Mouse (Mus musculus): Measurements from ENCODE around the gene Ptpro. TPM values are rescaled to one million over a fixed set of nuclear protein-coding genes. Genes with fewer than 3 reads are reported as not detected.
A peak's percentile ranks its signal among the peaks of the same experiment; 100 is the strongest.

Gene Ptpro
- polyA plus RNA-seq, 1 experiment from 2014 or later, result 1.8 TPM

GRCm38 (mm10) chr6:137343688-137344441 is 91.7 kb downstream of the Ptpro start:
- Histone ChIP-seq H3K27me3 (no peaks in the 10 kb centered on the region), H3K27ac (no peak overlapping the region), H3K4me2 (replicated peaks) (no peak overlapping the region), H3K9ac (no peak overlapping the region), H3K36me3 (no peaks in the 10 kb centered on the region), H3K4me1 (peaks cover 13% of the 10 kb centered on the region), H3K9me3 (no peaks in the 10 kb centered on the region), H3K4me3 (no peak overlapping the region)
- no peak for ATAC-seq (ENCODE audit: low FRiP score, low read depth)
- WGBS, result 48% methylated on average over 5 of the region's 5 CpGs

- ATAC-seq (ENCODE audit: low FRiP score, low read depth), result no peak
- H3K36me3 ChIP-seq, result no peaks in the 10 kb centered on the region
- no peak overlapping the region for H3K4me2 ChIP-seq (replicated peaks)
- no peak overlapping the region for H3K27ac ChIP-seq
- H3K4me1 ChIP-seq, result peaks cover 16% of the 10 kb centered on the region; the same call in 1 of the 2 replicates
- H3K4me3 ChIP-seq, result no peak overlapping the region
- 87% methylated on average over 7 of the region's 7 CpGs for WGBS
- H3K9ac ChIP-seq, result no peak overlapping the region
- no peaks in the 10 kb centered on the region for H3K9me3 ChIP-seq
- H3K27me3 ChIP-seq, result no peaks in the 10 kb centered on the region
Observed at GRCm38 (mm10) chr6:137360166-137360565, 108.0 kb downstream of the Ptpro start.

- no peaks in the 10 kb centered on the region for H3K27me3 ChIP-seq
- peaks cover 16% of the 10 kb centered on the region; the same call in 1 of the 2 replicates for H3K4me1 ChIP-seq
- no peak overlapping the region for H3K4me2 ChIP-seq (replicated peaks)
- no peak overlapping the region for H3K27ac ChIP-seq
- peak; percentile 66; the same call in 1 of the 2 replicates for ATAC-seq (ENCODE audit: low FRiP score, low read depth)
- no peaks in the 10 kb centered on the region for H3K9me3 ChIP-seq
- 43% methylated on average over 8 of the region's 8 CpGs for WGBS
- no peaks in the 10 kb centered on the region for H3K36me3 ChIP-seq
- H3K4me3 ChIP-seq, result no peak overlapping the region
- H3K9ac ChIP-seq, result no peak overlapping the region
Observed at GRCm38 (mm10) chr6:137362216-137362615, 110.1 kb downstream of the Ptpro start.

GRCm38 (mm10) chr6:137364681-137365080 is 112.6 kb downstream of the Ptpro start:
- 0 out of 2 replicates have a peak, but pooled peaks have one; percentile 38 for ATAC-seq (ENCODE audit: low FRiP score, low read depth)
- no peak overlapping the region for H3K9ac ChIP-seq
- H3K4me1 ChIP-seq, result peaks cover 16% of the 10 kb centered on the region; the same call in 1 of the 2 replicates
- no peaks in the 10 kb centered on the region for H3K9me3 ChIP-seq
- WGBS, result 49% methylated on average over 5 of the region's 5 CpGs
- H3K27me3 ChIP-seq, result no peaks in the 10 kb centered on the region
- H3K27ac ChIP-seq, result no peak overlapping the region
- no peak overlapping the region for H3K4me3 ChIP-seq
- H3K36me3 ChIP-seq, result no peaks in the 10 kb centered on the region
- no peak overlapping the region for H3K4me2 ChIP-seq (replicated peaks)

GRCm38 (mm10) chr6:137365637-137366036 is 113.5 kb downstream of the Ptpro start:
- Histone ChIP-seq H3K27me3 (no peaks in the 10 kb centered on the region), H3K4me1 (peaks cover 16% of the 10 kb centered on the region; the same call in 1 of the 2 replicates), H3K27ac (no peak overlapping the region), H3K4me2 (replicated peaks) (no peak overlapping the region), H3K9me3 (no peaks in the 10 kb centered on the region), H3K4me3 (no peak overlapping the region), H3K9ac (no peak overlapping the region), H3K36me3 (no peaks in the 10 kb centered on the region)
- ATAC-seq (ENCODE audit: low FRiP score, low read depth), result no peak
- WGBS, result 79% methylated on average over 2 of the region's 2 CpGs

GRCm38 (mm10) chr6:137370745-137371144 is 118.6 kb downstream of the Ptpro start:
- H3K27ac ChIP-seq, result no peak overlapping the region
- no peak for ATAC-seq (ENCODE audit: low FRiP score, low read depth)
- 73% methylated on average over 8 of the region's 8 CpGs for WGBS
- no peaks in the 10 kb centered on the region for H3K4me1 ChIP-seq
- no peaks in the 10 kb centered on the region for H3K36me3 ChIP-seq
- no peak overlapping the region for H3K9ac ChIP-seq
- no peaks in the 10 kb centered on the region for H3K9me3 ChIP-seq
- H3K4me2 ChIP-seq (replicated peaks), result no peak overlapping the region
- no peaks in the 10 kb centered on the region for H3K27me3 ChIP-seq
- H3K4me3 ChIP-seq, result no peak overlapping the region

GRCm38 (mm10) chr6:137371455-137371854 is 119.3 kb downstream of the Ptpro start:
- H3K9me3 ChIP-seq, result no peaks in the 10 kb centered on the region
- no peaks in the 10 kb centered on the region for H3K4me1 ChIP-seq
- H3K4me3 ChIP-seq, result no peak overlapping the region
- WGBS, result 66% methylated on average over 6 of the region's 6 CpGs
- no peaks in the 10 kb centered on the region for H3K27me3 ChIP-seq
- no peak overlapping the region for H3K9ac ChIP-seq
- ATAC-seq (ENCODE audit: low FRiP score, low read depth), result no peak
- H3K27ac ChIP-seq, result no peak overlapping the region
- H3K36me3 ChIP-seq, result no peaks in the 10 kb centered on the region
- no peak overlapping the region for H3K4me2 ChIP-seq (replicated peaks)

GRCm38 (mm10) chr6:137373920-137374319 is 121.8 kb downstream of the Ptpro start:
- Histone ChIP-seq H3K9ac (no peak overlapping the region), H3K4me2 (replicated peaks) (no peak overlapping the region), H3K27me3 (no peaks in the 10 kb centered on the region), H3K4me1 (no peaks in the 10 kb centered on the region), H3K9me3 (no peaks in the 10 kb centered on the region), H3K36me3 (no peaks in the 10 kb centered on the region), H3K4me3 (no peak overlapping the region), H3K27ac (no peak overlapping the region)
- 85% methylated on average over 6 of the region's 6 CpGs for WGBS
- ATAC-seq (ENCODE audit: low FRiP score, low read depth), result no peak

GRCm38 (mm10) chr6:137382546-137382945 is 130.4 kb downstream of the Ptpro start:
- 43% methylated on average over 9 of the region's 9 CpGs for WGBS
- no peak overlapping the region for H3K27ac ChIP-seq
- H3K4me1 ChIP-seq, result peaks cover 10% of the 10 kb centered on the region; the same call in 1 of the 2 replicates
- H3K9ac ChIP-seq, result no peak overlapping the region
- H3K27me3 ChIP-seq, result no peaks in the 10 kb centered on the region
- no peaks in the 10 kb centered on the region for H3K9me3 ChIP-seq
- no peaks in the 10 kb centered on the region for H3K36me3 ChIP-seq
- no peak overlapping the region for H3K4me3 ChIP-seq
- ATAC-seq (ENCODE audit: low FRiP score, low read depth), result no peak
- no peak overlapping the region for H3K4me2 ChIP-seq (replicated peaks)

GRCm38 (mm10) chr6:137386344-137386743 is 134.2 kb downstream of the Ptpro start:
- Histone ChIP-seq H3K27ac (no peak overlapping the region), H3K4me2 (replicated peaks) (no peak overlapping the region), H3K9ac (no peak overlapping the region), H3K36me3 (no peaks in the 10 kb centered on the region), H3K9me3 (no peaks in the 10 kb centered on the region), H3K4me1 (peaks cover 10% of the 10 kb centered on the region; the same call in 1 of the 2 replicates), H3K4me3 (no peak overlapping the region), H3K27me3 (no peaks in the 10 kb centered on the region)
- ATAC-seq (ENCODE audit: low FRiP score, low read depth), result no peak
- 86% methylated on average over 4 of the region's 4 CpGs for WGBS

GRCm38 (mm10) chr6:137386935-137387334 is 134.8 kb downstream of the Ptpro start:
- Histone ChIP-seq H3K4me3 (no peak overlapping the region), H3K4me1 (peaks cover 10% of the 10 kb centered on the region; the same call in 1 of the 2 replicates), H3K9me3 (no peaks in the 10 kb centered on the region), H3K4me2 (replicated peaks) (no peak overlapping the region), H3K27ac (no peak overlapping the region), H3K27me3 (no peaks in the 10 kb centered on the region), H3K36me3 (no peaks in the 10 kb centered on the region), H3K9ac (no peak overlapping the region)
- ATAC-seq (ENCODE audit: low FRiP score, low read depth), result no peak
- 53% methylated on average over 4 of the region's 4 CpGs for WGBS

- H3K4me1 ChIP-seq, result no peaks in the 10 kb centered on the region
- H3K27ac ChIP-seq, result no peak overlapping the region
- H3K27me3 ChIP-seq, result no peaks in the 10 kb centered on the region
- no peaks in the 10 kb centered on the region for H3K9me3 ChIP-seq
- ATAC-seq (ENCODE audit: low FRiP score, low read depth), result no peak
- no peak overlapping the region for H3K9ac ChIP-seq
- H3K4me3 ChIP-seq, result no peak overlapping the region
- no peak overlapping the region for H3K4me2 ChIP-seq (replicated peaks)
- no peaks in the 10 kb centered on the region for H3K36me3 ChIP-seq
- 68% methylated on average over 7 of the region's 7 CpGs for WGBS
Observed at GRCm38 (mm10) chr6:137395075-137395474, 143.0 kb downstream of the Ptpro start.
